Mouse (Mus musculus): ENCODE results near the gene Lnpep. TPM values are rescaled to one million over a fixed set of nuclear protein-coding genes. Genes with fewer than 3 reads are reported as not detected.
A peak's percentile ranks its signal among the peaks of the same experiment; 100 is the strongest.

Gene Lnpep
- polyA plus RNA-seq, 1 experiment = 3.4 TPM

DNA sequence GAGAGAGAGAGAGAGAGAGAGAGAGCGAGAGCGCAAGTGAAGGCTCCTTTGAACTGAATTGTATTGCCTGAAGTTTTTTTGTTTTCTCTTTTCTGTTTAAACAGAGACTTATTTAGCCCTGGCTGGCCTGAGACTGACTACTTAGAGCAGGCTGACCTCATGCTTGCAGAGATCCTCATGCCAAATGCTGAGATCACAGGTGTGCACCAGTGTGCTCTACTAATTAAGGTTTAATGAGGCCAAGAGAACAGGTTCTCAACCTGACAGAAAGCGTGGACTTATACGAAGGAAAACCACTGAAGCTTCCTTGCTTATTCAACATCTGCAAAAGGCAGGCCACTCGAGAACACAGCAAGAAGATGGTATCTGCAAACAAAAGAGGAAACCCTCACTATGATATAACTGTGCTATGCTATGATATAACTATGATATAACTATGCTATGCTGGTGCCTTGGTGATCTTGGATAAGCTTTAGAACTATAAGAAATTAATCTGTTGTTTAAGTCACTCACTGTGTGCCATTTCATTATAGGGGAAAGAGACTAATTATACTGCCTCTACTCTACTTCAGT, 16.3 kb downstream of the Lnpep start:
- TF ChIP-seq POLR2A (IDR thresholded peaks at IDR 0.05; ENCODE audit: low read depth, low read length) = no peak
- TF ChIP-seq CTCF (IDR thresholded peaks at IDR 0.05; ENCODE audit: extremely low read depth, insufficient read length, insufficient replicate concordance, low read depth, low read length) = no peak
- H3K27ac ChIP-seq (ENCODE audit: insufficient read depth, low read depth, low read length) = no peak overlapping the region
- no peaks in the 10 kb centered on the region for H3K27me3 ChIP-seq (ENCODE audit: control insufficient read depth, insufficient read depth, low read length)
- H3K4me3 ChIP-seq (ENCODE audit: low read depth, low read length) = no peak overlapping the region
- no peaks in the 10 kb centered on the region for H3K36me3 ChIP-seq (ENCODE audit: control insufficient read depth, insufficient read depth, low read length)
- WGBS = 65% methylated on average over 5 of the region's 5 CpGs
- H3K4me1 ChIP-seq (ENCODE audit: control insufficient read depth, insufficient read depth, insufficient read length, low read length) = peaks cover 3% of the 10 kb centered on the region; the same call in 1 of the 2 replicates

DNA sequence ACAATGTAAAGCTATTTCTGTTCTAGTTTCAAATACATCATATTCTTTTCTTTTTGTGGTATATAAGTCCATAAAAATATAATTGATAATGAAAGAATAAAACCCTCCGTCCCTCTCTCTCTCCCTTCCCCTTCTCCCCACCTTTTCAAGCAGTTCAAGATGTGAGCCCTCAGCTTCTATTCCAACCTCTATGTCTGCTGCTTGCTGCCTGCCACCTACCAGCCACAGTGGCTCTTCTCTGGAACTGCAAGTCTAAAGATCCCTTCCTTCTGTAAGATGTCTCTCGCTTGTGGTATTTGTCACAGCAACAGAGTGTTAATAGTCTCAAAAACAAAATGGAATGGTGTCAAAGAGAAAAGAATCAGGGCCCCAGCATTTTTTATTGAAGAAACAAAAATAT, 20.3 kb downstream of the Lnpep start:
- Histone ChIP-seq H3K4me1 (ENCODE audit: control insufficient read depth, insufficient read depth, insufficient read length, low read length) (peaks cover 10% of the 10 kb centered on the region; the same call in 1 of the 2 replicates), H3K27me3 (ENCODE audit: control insufficient read depth, insufficient read depth, low read length) (no peaks in the 10 kb centered on the region), H3K27ac (ENCODE audit: insufficient read depth, low read depth, low read length) (no peak overlapping the region), H3K36me3 (ENCODE audit: control insufficient read depth, insufficient read depth, low read length) (no peaks in the 10 kb centered on the region), H3K4me3 (ENCODE audit: low read depth, low read length) (no peak overlapping the region)
- no peak for TF ChIP-seq CTCF (IDR thresholded peaks at IDR 0.05; ENCODE audit: extremely low read depth, insufficient read length, insufficient replicate concordance, low read depth, low read length)
- no peak for TF ChIP-seq POLR2A (IDR thresholded peaks at IDR 0.05; ENCODE audit: low read depth, low read length)
- 89% methylated on average over 2 of the region's 2 CpGs for WGBS

DNA sequence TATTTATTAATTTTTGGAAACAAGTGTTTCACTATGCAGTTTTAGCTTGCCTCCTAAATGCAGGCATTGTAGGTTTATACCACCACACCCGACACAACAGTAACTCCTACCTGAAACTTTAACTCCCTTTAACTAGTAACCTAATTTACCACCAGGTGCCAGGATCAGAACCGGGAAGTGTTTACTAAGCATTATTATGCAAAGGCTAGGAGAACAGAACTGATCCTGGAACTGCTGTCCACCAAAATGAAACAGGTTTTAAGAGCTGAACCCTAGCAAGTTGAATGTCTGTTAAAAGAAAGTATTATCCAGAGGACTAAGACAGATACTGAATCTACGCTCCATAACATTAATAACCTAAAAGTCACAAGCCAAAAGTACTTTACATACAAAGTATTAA, 21.2 kb downstream of the Lnpep start:
- TF ChIP-seq POLR2A (IDR thresholded peaks at IDR 0.05; ENCODE audit: low read depth, low read length) = no peak
- no peak for TF ChIP-seq CTCF (IDR thresholded peaks at IDR 0.05; ENCODE audit: extremely low read depth, insufficient read length, insufficient replicate concordance, low read depth, low read length)
- 63% methylated on average over 3 of the region's 3 CpGs for WGBS
- Histone ChIP-seq H3K4me1 (ENCODE audit: control insufficient read depth, insufficient read depth, insufficient read length, low read length) (peaks cover 10% of the 10 kb centered on the region; the same call in 1 of the 2 replicates), H3K36me3 (ENCODE audit: control insufficient read depth, insufficient read depth, low read length) (no peaks in the 10 kb centered on the region), H3K27me3 (ENCODE audit: control insufficient read depth, insufficient read depth, low read length) (no peaks in the 10 kb centered on the region), H3K4me3 (ENCODE audit: low read depth, low read length) (no peak overlapping the region), H3K27ac (ENCODE audit: insufficient read depth, low read depth, low read length) (no peak overlapping the region)

DNA sequence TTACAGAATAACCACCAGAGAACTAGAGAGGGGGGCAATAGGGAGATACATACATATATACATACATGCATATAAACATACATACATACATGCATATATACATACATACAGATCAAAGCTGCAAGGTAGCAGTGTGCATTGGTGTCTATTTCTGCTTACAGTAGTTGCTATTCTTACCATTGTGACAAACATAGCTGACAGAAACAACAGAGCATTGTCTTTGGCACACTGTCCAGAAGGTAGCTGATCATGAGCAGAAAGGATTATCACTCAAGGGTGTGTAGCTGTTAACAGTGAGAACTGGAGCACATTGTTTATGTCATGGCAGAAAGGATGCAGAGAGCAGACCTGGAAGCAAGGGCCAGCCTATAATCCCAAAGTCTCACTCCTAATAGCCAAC, 22.1 kb downstream of the Lnpep start:
- Histone ChIP-seq H3K36me3 (ENCODE audit: control insufficient read depth, insufficient read depth, low read length) (no peaks in the 10 kb centered on the region), H3K27ac (ENCODE audit: insufficient read depth, low read depth, low read length) (no peak overlapping the region), H3K4me3 (ENCODE audit: low read depth, low read length) (no peak overlapping the region), H3K27me3 (ENCODE audit: control insufficient read depth, insufficient read depth, low read length) (no peaks in the 10 kb centered on the region), H3K4me1 (ENCODE audit: control insufficient read depth, insufficient read depth, insufficient read length, low read length) (peaks cover 7% of the 10 kb centered on the region; the same call in 1 of the 2 replicates)
- no peak for TF ChIP-seq CTCF (IDR thresholded peaks at IDR 0.05; ENCODE audit: extremely low read depth, insufficient read length, insufficient replicate concordance, low read depth, low read length)
- TF ChIP-seq POLR2A (IDR thresholded peaks at IDR 0.05; ENCODE audit: low read depth, low read length) = no peak

DNA sequence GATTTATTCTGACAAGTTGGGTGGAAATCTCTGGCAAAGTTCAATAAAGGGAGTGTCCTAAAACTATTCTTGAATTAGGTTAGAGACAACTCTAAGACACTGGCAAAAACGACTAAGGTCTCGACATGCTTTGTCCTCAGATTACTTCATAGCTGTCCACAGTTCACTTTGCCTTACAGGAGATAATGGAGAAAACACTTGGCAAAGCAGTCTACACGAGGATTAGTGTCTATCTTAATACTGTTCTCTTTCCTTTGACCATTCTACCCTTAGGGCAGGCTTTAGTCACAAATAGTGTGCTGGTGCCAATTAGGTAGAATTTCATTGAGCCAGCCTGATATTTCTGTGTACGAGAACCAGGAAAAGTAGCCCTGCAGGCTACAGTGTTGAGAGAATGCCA, 22.5 kb downstream of the Lnpep start:
- TF ChIP-seq POLR2A (IDR thresholded peaks at IDR 0.05; ENCODE audit: low read depth, low read length) = no peak
- TF ChIP-seq CTCF (IDR thresholded peaks at IDR 0.05; ENCODE audit: extremely low read depth, insufficient read length, insufficient replicate concordance, low read depth, low read length) = no peak
- Histone ChIP-seq H3K36me3 (ENCODE audit: control insufficient read depth, insufficient read depth, low read length) (no peaks in the 10 kb centered on the region), H3K27ac (ENCODE audit: insufficient read depth, low read depth, low read length) (no peak overlapping the region), H3K27me3 (ENCODE audit: control insufficient read depth, insufficient read depth, low read length) (no peaks in the 10 kb centered on the region), H3K4me3 (ENCODE audit: low read depth, low read length) (no peak overlapping the region), H3K4me1 (ENCODE audit: control insufficient read depth, insufficient read depth, insufficient read length, low read length) (peaks cover 7% of the 10 kb centered on the region; the same call in 1 of the 2 replicates)
- 28% methylated on average over 4 of the region's 4 CpGs for WGBS

DNA sequence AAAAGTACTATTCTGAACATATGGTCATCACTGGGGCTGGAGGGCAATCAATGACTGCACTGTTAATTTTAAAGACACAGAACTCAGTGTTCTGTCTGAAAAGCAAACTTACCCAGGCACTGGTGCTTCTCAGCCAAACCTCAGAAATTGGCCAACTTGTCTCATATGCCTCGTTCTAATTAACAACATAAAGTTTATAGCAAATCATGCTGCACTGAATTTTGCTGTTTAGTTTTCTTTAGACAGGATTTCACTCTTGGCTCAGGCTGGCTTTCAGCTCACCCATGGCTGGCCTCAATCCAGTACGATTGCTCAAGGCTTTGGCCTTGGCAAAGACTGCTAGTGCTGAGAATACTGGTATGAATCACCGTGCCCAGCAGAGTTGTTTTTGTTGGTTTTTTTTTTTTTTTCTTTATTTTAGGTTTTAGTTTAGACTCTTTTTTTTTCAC, 24.0 kb downstream of the Lnpep start:
- Histone ChIP-seq H3K4me3 (ENCODE audit: low read depth, low read length) (no peak overlapping the region), H3K27me3 (ENCODE audit: control insufficient read depth, insufficient read depth, low read length) (no peaks in the 10 kb centered on the region), H3K36me3 (ENCODE audit: control insufficient read depth, insufficient read depth, low read length) (no peaks in the 10 kb centered on the region), H3K27ac (ENCODE audit: insufficient read depth, low read depth, low read length) (peak overlapping the region; percentile 34; the same call in 1 of the 2 replicates), H3K4me1 (ENCODE audit: control insufficient read depth, insufficient read depth, insufficient read length, low read length) (peaks cover 7% of the 10 kb centered on the region; the same call in 1 of the 2 replicates)
- 9% methylated on average over 3 of the region's 3 CpGs for WGBS
- TF ChIP-seq POLR2A (IDR thresholded peaks at IDR 0.05; ENCODE audit: low read depth, low read length) = no peak

DNA sequence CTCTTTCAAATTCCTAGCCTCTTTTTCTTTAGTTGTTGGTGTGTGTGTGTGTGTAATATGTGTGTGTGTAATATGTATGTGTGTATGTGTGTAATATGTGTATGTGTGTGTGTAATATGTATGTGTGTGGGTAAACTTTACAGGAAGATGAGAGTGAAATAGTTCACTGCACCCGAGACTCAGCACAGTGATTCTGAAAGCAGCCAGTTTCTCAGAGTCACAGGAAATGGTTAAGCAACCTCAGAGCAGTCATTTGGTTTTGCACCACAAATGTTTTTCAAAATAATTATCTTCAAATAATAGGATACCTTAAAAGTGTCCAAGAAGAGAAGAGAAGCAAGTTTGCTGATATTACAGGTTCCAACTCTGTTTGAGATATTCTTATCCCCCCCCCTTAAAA, 24.8 kb downstream of the Lnpep start:
- H3K4me1 ChIP-seq (ENCODE audit: control insufficient read depth, insufficient read depth, insufficient read length, low read length) = peaks cover 7% of the 10 kb centered on the region; the same call in 1 of the 2 replicates
- H3K27me3 ChIP-seq (ENCODE audit: control insufficient read depth, insufficient read depth, low read length) = no peaks in the 10 kb centered on the region
- WGBS = 71% methylated on average over 1 of the region's 1 CpGs
- H3K36me3 ChIP-seq (ENCODE audit: control insufficient read depth, insufficient read depth, low read length) = no peaks in the 10 kb centered on the region
- no peak overlapping the region for H3K27ac ChIP-seq (ENCODE audit: insufficient read depth, low read depth, low read length)
- TF ChIP-seq CTCF (IDR thresholded peaks at IDR 0.05; ENCODE audit: extremely low read depth, insufficient read length, insufficient replicate concordance, low read depth, low read length) (no peak), POLR2A (IDR thresholded peaks at IDR 0.05; ENCODE audit: low read depth, low read length) (no peak)
- H3K4me3 ChIP-seq (ENCODE audit: low read depth, low read length) = no peak overlapping the region

All from small intestine, adult 2 months (tissue).